In the genomic region with DNA sequence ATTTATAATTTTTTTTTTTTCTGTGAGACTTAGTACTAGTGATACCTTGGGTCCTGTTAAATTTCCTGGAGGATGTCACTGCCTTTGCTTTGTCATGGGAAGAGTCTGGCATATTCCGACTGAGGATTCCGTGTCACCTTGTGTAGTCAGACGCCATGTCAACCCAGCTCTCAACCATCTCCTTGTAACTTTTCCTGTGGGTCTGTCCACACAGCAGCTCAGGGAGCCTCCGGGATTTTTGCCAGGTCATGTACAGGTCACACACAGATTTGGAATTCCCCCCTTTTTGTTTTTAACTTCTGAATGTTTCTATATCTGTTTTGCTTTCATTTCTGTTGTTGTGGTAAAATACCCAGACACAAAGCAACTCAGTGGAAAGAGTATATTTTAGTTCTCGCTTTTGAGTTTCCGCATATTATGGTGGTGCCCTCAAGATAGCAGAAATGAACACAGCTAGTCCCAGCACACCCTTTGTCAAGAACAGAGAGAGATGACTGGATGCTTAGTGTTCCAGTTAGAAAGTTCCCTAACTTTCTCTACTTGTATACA, we compare ENCODE assay signal across 17 mouse cellular contexts. TPM values are rescaled to one million over a fixed set of nuclear protein-coding genes. Genes with fewer than 3 reads are reported as not detected.
A peak's percentile ranks its signal among the peaks of the same experiment; 100 is the strongest.
DNase-seq lines count a peak whose midpoint lies in the region; ATAC-seq and TF ChIP-seq lines count a peak whose summit lies in the region.
"Had no signal": no experiment of that assay in that cellular context is flagged by ENCODE, and none has a peak within 500 bp of the region (broad histone marks: within the 10 kb centered on the region; RNA-seq: fewer than 3 reads in every experiment).

No protein-coding gene starts in this region.

- no peak overlapping the region for H3K9ac ChIP-seq in kidney, embryonic 16.5 days (replicated peaks; ENCODE audit: low read length)
- H3K9ac ChIP-seq in midbrain, embryonic 16.5 days (ENCODE audit: low read depth, low read length), result no peak overlapping the region
- H3K9ac ChIP-seq: embryonic facial prominence, embryonic 12.5 days; forebrain, embryonic 15.5 days; hindbrain, embryonic 15.5 days had no signal

- H3K4me2 ChIP-seq in kidney, embryonic 16.5 days (replicated peaks; ENCODE audit: low read depth, low read length), result no peak overlapping the region
- H3K4me2 ChIP-seq in midbrain, embryonic 16.5 days (ENCODE audit: low read length), result no peak overlapping the region
- H3K4me2 ChIP-seq: embryonic facial prominence, embryonic 12.5 days; forebrain, embryonic 15.5 days; heart, embryonic 11.5 days; hindbrain, embryonic 15.5 days had no signal

- 75% methylated on average over 6 of the region's 6 CpGs for WGBS in kidney, adult 2 months
- 87% methylated on average over 6 of the region's 6 CpGs for WGBS in kidney, embryonic 16.5 days
- WGBS in midbrain, embryonic 16.5 days, result 94% methylated on average over 6 of the region's 6 CpGs

- H3K36me3 ChIP-seq in kidney, adult 2 months (ENCODE audit: control insufficient read depth, insufficient read depth, low read length), result no peaks in the 10 kb centered on the region
- no peaks in the 10 kb centered on the region for H3K36me3 ChIP-seq in kidney, embryonic 16.5 days (ENCODE audit: insufficient read depth, low read length)
- no peaks in the 10 kb centered on the region for H3K36me3 ChIP-seq in midbrain, embryonic 16.5 days (ENCODE audit: control insufficient read depth, insufficient read depth, low read length)
- H3K36me3 ChIP-seq: embryonic facial prominence, embryonic 12.5 days; forebrain, embryonic 15.5 days; G1E; hindbrain, embryonic 15.5 days had no signal

- H3K9me3 ChIP-seq in kidney, embryonic 16.5 days (ENCODE audit: low read length), result no peaks in the 10 kb centered on the region
- no peaks in the 10 kb centered on the region for H3K9me3 ChIP-seq in midbrain, embryonic 16.5 days (replicated peaks; ENCODE audit: control insufficient read depth, low read length, poor library complexity, severe bottlenecking)
- H3K9me3 ChIP-seq: embryonic facial prominence, embryonic 12.5 days; forebrain, embryonic 15.5 days; hindbrain, embryonic 15.5 days had no signal

- no peak overlapping the region for H3K4me3 ChIP-seq in kidney, adult 2 months (ENCODE audit: insufficient read depth, low read depth, low read length)
- H3K4me3 ChIP-seq in kidney, embryonic 16.5 days (ENCODE audit: low read length), result no peak overlapping the region
- H3K4me3 ChIP-seq in midbrain, embryonic 16.5 days (ENCODE audit: low read depth, low read length), result no peak overlapping the region
- H3K4me3 ChIP-seq: embryonic facial prominence, embryonic 12.5 days; forebrain, embryonic 15.5 days; hindbrain, embryonic 15.5 days had no signal

- no peak for TF ChIP-seq POLR2A in kidney, adult 2 months (IDR thresholded peaks at IDR 0.05; ENCODE audit: low read depth, low read length)

- H3K27me3 ChIP-seq in kidney, adult 2 months (replicated peaks; ENCODE audit: control insufficient read depth, insufficient read depth, low read length), result no peaks in the 10 kb centered on the region
- H3K27me3 ChIP-seq in kidney, embryonic 16.5 days (ENCODE audit: insufficient read depth, low read length), result no peaks in the 10 kb centered on the region
- no peaks in the 10 kb centered on the region for H3K27me3 ChIP-seq in midbrain, embryonic 16.5 days (ENCODE audit: control insufficient read depth, insufficient read depth, low read depth, low read length)
- H3K27me3 ChIP-seq: embryonic facial prominence, embryonic 12.5 days; forebrain, embryonic 15.5 days; hindbrain, embryonic 15.5 days had no signal

- peak; percentile 30 for DNase-seq in kidney, adult 2 months
- peak; percentile 38 to 55 for DNase-seq in kidney, postnatal 25 days
- no peak for DNase-seq in kidney, adult 11 months
- DNase-seq in induced T-regulatory cell, adult 2 months (ENCODE audit: low read depth), result peak; percentile 30
- DNase-seq: adrenal gland, postnatal 10 days; cerebellum, adult 11-12 months; cerebellum, adult 9-10 months; cerebellum, postnatal 25 days; gastrocnemius, postnatal 36 days had no signal

- no peak for ATAC-seq in kidney, embryonic 16.5 days (ENCODE audit: low FRiP score, low TSS enrichment)
- peak; percentile 72 for ATAC-seq in CD4-positive, CD25-positive, alpha-beta regulatory T cell, adult 4 months
- no peak for ATAC-seq in midbrain, embryonic 16.5 days
- ATAC-seq: forebrain, embryonic 15.5 days had no signal

- no peaks in the 10 kb centered on the region for H3K4me1 ChIP-seq in kidney, adult 2 months (ENCODE audit: control insufficient read depth, insufficient read depth, low read length)
- no peaks in the 10 kb centered on the region for H3K4me1 ChIP-seq in kidney, embryonic 16.5 days (ENCODE audit: insufficient read depth, low read length)
- H3K4me1 ChIP-seq in midbrain, embryonic 16.5 days (ENCODE audit: control insufficient read depth, insufficient read depth, low read length), result no peaks in the 10 kb centered on the region
- H3K4me1 ChIP-seq: embryonic facial prominence, embryonic 12.5 days; forebrain, embryonic 15.5 days; hindbrain, embryonic 15.5 days had no signal

- no peak for TF ChIP-seq CTCF in kidney, adult 2 months (conservative IDR thresholded peaks at IDR 0.05; ENCODE audit: insufficient read depth, insufficient read length, low read depth, low read length)

- peak overlapping the region; percentile 23; the same call in 1 of the 2 replicates for H3K27ac ChIP-seq in kidney, adult 2 months (ENCODE audit: insufficient read depth, low read depth, low read length)
- no peak overlapping the region for H3K27ac ChIP-seq in kidney, embryonic 16.5 days (ENCODE audit: low read length)
- H3K27ac ChIP-seq in midbrain, embryonic 16.5 days (ENCODE audit: low read length), result no peak overlapping the region
- H3K27ac ChIP-seq: embryonic facial prominence, embryonic 12.5 days; forebrain, embryonic 15.5 days; hindbrain, embryonic 15.5 days had no signal

RNA-seq across cellular contexts. Expression of a gene that starts 7.7 kb away (rescaled TPM):
- 4.5 and 6.8 TPM in 2 replicates for polyA plus RNA-seq in kidney, adult 2 months (2012; rRNA removed)
- polyA plus RNA-seq in kidney, embryonic 16.5 days (2015; fragmentation: Nextera tagmentation; extraction: Ambion mirVana), result 29.7 and 31.4 TPM in 2 replicates
- polyA plus RNA-seq in CD4-positive, CD25-positive, alpha-beta regulatory T cell, adult 4 months (2017; shearing (Covaris generic)), result 1 to 10 TPM; 3.3 to 3.9 TPM
- 22.6 and 24.1 TPM in 2 replicates for polyA plus RNA-seq in midbrain, embryonic 16.5 days (2015; fragmentation: Nextera tagmentation; extraction: Ambion mirVana)
- polyA plus RNA-seq: G1E had no signal
